Mouse (Mus musculus) kidney, adult 11 months (tissue): ENCODE data around the gene Tomm34.
"Not testable (repeated sequence)": the region's sequence is repeated elsewhere in the genome, so short reads cannot be mapped to it uniquely, and the experiment has no call there.

Experiments used
- DNase-seq: peaks from one replicate; pipeline ENCODE4 v3.0.0; 2022

The Tomm34 gene

GRCm38 (mm10) chr2:164075088-164075487, 4.1 kb upstream of the Tomm34 start:
- DNase-seq, result no peak

- DNase-seq, result peak; percentile 98
Observed at GRCm38 (mm10) chr2:164073918-164074578, 3.1 kb upstream of the Tomm34 start.

GRCm38 (mm10) chr2:164073120-164073519, 2.2 kb upstream of the Tomm34 start:
- DNase-seq, result no peak

- no peak for DNase-seq
Observed at GRCm38 (mm10) chr2:164072109-164072508, 1.1 kb upstream of the Tomm34 start.

- DNase-seq, result not testable (repeated sequence)
Observed at GRCm38 (mm10) chr2:164071437-164071820, 460 bp upstream of the Tomm34 start.

- DNase-seq, result no peak
Observed at GRCm38 (mm10) chr2:164070142-164070764, 716 bp downstream of the Tomm34 start, which contains the start of gene Stk4. TSS of gene Stk4 (plus strand) at chr2:164070322.

GRCm38 (mm10) chr2:164059634-164060235, 11.2 kb downstream of the Tomm34 start:
- peak; percentile 26 for DNase-seq

GRCm38 (mm10) chr2:164054671-164055070, 16.3 kb downstream of the Tomm34 start:
- DNase-seq, result no peak

- no peak for DNase-seq
Observed at GRCm38 (mm10) chr2:164053767-164054166, 17.2 kb downstream of the Tomm34 start.

GRCm38 (mm10) chr2:164047197-164047690, 23.7 kb downstream of the Tomm34 start:
- DNase-seq, result peak; percentile 59

- DNase-seq, result no peak
Observed at GRCm38 (mm10) chr2:164041523-164041922, 29.4 kb downstream of the Tomm34 start.

GRCm38 (mm10) chr2:164040949-164041348, 30.0 kb downstream of the Tomm34 start:
- no peak for DNase-seq

GRCm38 (mm10) chr2:164038407-164039028, 32.5 kb downstream of the Tomm34 start:
- no peak for DNase-seq

- DNase-seq, result no peak
Observed at GRCm38 (mm10) chr2:164036520-164037019, 34.4 kb downstream of the Tomm34 start.

GRCm38 (mm10) chr2:164032973-164033372, 38.0 kb downstream of the Tomm34 start:
- no peak for DNase-seq

GRCm38 (mm10) chr2:164031147-164031546, 39.8 kb downstream of the Tomm34 start:
- no peak for DNase-seq

GRCm38 (mm10) chr2:164025150-164025549, 45.8 kb downstream of the Tomm34 start, which contains the start of gene Pabpc1l:
TSS of gene Pabpc1l (plus strand) at chr2:164025450.
- no peak for DNase-seq

- no peak for DNase-seq
Observed at GRCm38 (mm10) chr2:164022104-164022503, 48.9 kb downstream of the Tomm34 start.

- DNase-seq, result no peak
Observed at GRCm38 (mm10) chr2:164019943-164020342, 51.0 kb downstream of the Tomm34 start.

- no peak for DNase-seq
Observed at GRCm38 (mm10) chr2:164018910-164019309, 52.1 kb downstream of the Tomm34 start.

GRCm38 (mm10) chr2:164015304-164015703, 55.7 kb downstream of the Tomm34 start:
- DNase-seq, result no peak

- no peak for DNase-seq
Observed at GRCm38 (mm10) chr2:164010944-164011343, 60.0 kb downstream of the Tomm34 start.

- DNase-seq, result no peak
Observed at GRCm38 (mm10) chr2:164010496-164010895, 60.5 kb downstream of the Tomm34 start.
